Comparison of ENCODE assay signal across 8 mouse cellular contexts in the genomic region with DNA sequence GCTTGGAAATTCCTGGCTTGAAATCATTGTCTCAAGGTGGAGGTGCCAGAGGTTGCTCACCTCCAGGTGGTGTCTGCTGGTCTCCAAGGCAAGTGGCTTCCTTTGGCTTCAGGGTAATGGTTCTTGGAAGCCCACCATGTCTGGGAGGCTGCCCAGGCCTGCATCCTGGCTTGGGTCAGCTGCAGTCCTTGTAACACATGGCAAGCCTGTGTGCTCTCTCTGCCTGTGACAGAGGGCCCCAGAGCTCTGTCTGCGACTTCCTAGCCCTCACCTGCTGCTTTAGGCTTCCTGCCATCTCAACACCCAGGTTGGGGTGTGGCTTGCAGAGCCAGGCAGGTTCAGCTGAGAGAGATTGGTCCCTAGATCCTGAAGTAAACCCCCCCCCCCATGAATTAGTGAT. TPM values are rescaled to one million over a fixed set of nuclear protein-coding genes. Genes with fewer than 3 reads are reported as not detected.
DNase-seq lines count a peak whose midpoint lies in the region; ATAC-seq lines count a peak whose summit lies in the region.

No protein-coding gene starts in this region.

- H3K4me3 ChIP-seq in kidney, embryonic 16.5 days (ENCODE audit: low read length): peak overlapping the region; percentile 90
- H3K4me3 ChIP-seq in hindbrain, embryonic 14.5 days (replicated peaks; ENCODE audit: low read length): peak overlapping the region; percentile 87
- H3K4me3 ChIP-seq in midbrain, embryonic 16.5 days (ENCODE audit: low read depth, low read length): peak overlapping the region; percentile 93

- no peak for ATAC-seq in kidney, embryonic 16.5 days (ENCODE audit: low FRiP score, low TSS enrichment)
- no peak for ATAC-seq in hindbrain, embryonic 14.5 days (ENCODE audit: low FRiP score)
- ATAC-seq in midbrain, embryonic 16.5 days: no peak

- H3K27me3 ChIP-seq in kidney, embryonic 16.5 days (ENCODE audit: insufficient read depth, low read length): no peaks in the 10 kb centered on the region
- no peaks in the 10 kb centered on the region for H3K27me3 ChIP-seq in hindbrain, embryonic 14.5 days (ENCODE audit: control insufficient read depth, insufficient read depth, low read length)
- no peaks in the 10 kb centered on the region for H3K27me3 ChIP-seq in midbrain, embryonic 16.5 days (ENCODE audit: control insufficient read depth, insufficient read depth, low read depth, low read length)

- peak overlapping the region; percentile 97 for H3K4me2 ChIP-seq in kidney, embryonic 16.5 days (replicated peaks; ENCODE audit: low read depth, low read length)
- peak overlapping the region; percentile 84 for H3K4me2 ChIP-seq in hindbrain, embryonic 14.5 days (replicated peaks)
- peak overlapping the region; percentile 98 for H3K4me2 ChIP-seq in midbrain, embryonic 16.5 days (ENCODE audit: low read length)

- DNase-seq in kidney, postnatal 14 days: no peak
- peak; percentile 49 to 50 for DNase-seq in cerebellum, postnatal 36 days
- DNase-seq in hindbrain, embryonic 14.5 days (ENCODE audit: low spot score): no peak
- DNase-seq in ovary, postnatal 36 days (ENCODE audit: low spot score): no peak
- DNase-seq in lung, adult 18-20 months: no peak
- DNase-seq in layer of hippocampus, postnatal 25 days (ENCODE audit: extremely low spot score in 1 of 2, low spot score in 1 of 2): no peak

- peaks cover 33% of the 10 kb centered on the region for H3K36me3 ChIP-seq in kidney, embryonic 16.5 days (ENCODE audit: insufficient read depth, low read length)
- peaks cover 18% of the 10 kb centered on the region for H3K36me3 ChIP-seq in hindbrain, embryonic 14.5 days (replicated peaks; ENCODE audit: control insufficient read depth, insufficient read depth)
- peaks cover 5% of the 10 kb centered on the region; the same call in 1 of the 2 replicates for H3K36me3 ChIP-seq in midbrain, embryonic 16.5 days (ENCODE audit: control insufficient read depth, insufficient read depth, low read length)

- no peak overlapping the region for H3K27ac ChIP-seq in kidney, embryonic 16.5 days (ENCODE audit: low read length)
- no peak overlapping the region for H3K27ac ChIP-seq in hindbrain, embryonic 14.5 days
- no peak overlapping the region for H3K27ac ChIP-seq in midbrain, embryonic 16.5 days (ENCODE audit: low read length)

- H3K9ac ChIP-seq in kidney, embryonic 16.5 days (replicated peaks; ENCODE audit: low read length): peak overlapping the region; percentile 95
- peak overlapping the region; percentile 92 for H3K9ac ChIP-seq in hindbrain, embryonic 14.5 days
- H3K9ac ChIP-seq in midbrain, embryonic 16.5 days (ENCODE audit: low read depth, low read length): peak overlapping the region; percentile 89

- no peaks in the 10 kb centered on the region for H3K9me3 ChIP-seq in kidney, embryonic 16.5 days (ENCODE audit: low read length)
- H3K9me3 ChIP-seq in hindbrain, embryonic 14.5 days (ENCODE audit: control insufficient read depth, low read length): no peaks in the 10 kb centered on the region
- H3K9me3 ChIP-seq in midbrain, embryonic 16.5 days (replicated peaks; ENCODE audit: control insufficient read depth, low read length, poor library complexity, severe bottlenecking): no peaks in the 10 kb centered on the region

- peaks cover 38% of the 10 kb centered on the region for H3K4me1 ChIP-seq in kidney, embryonic 16.5 days (ENCODE audit: insufficient read depth, low read length)
- peaks cover 30% of the 10 kb centered on the region for H3K4me1 ChIP-seq in hindbrain, embryonic 14.5 days (replicated peaks; ENCODE audit: control insufficient read depth, insufficient read depth, low read length)
- peaks cover 34% of the 10 kb centered on the region for H3K4me1 ChIP-seq in midbrain, embryonic 16.5 days (ENCODE audit: control insufficient read depth, insufficient read depth, low read length)

- WGBS in kidney, embryonic 16.5 days: 50% methylated on average over 1 of the region's 1 CpGs
- WGBS in hindbrain, embryonic 14.5 days: 46% methylated on average over 1 of the region's 1 CpGs
- 69% methylated on average over 1 of the region's 1 CpGs for WGBS in midbrain, embryonic 16.5 days

RNA-seq across cellular contexts. Expression of gene Stk11, which starts 2.1 kb away (rescaled TPM):
- 18.2 and 20.2 TPM in 2 replicates for polyA plus RNA-seq in kidney, embryonic 16.5 days (2015; fragmentation: Nextera tagmentation; extraction: Ambion mirVana)
- polyA plus RNA-seq in hindbrain, embryonic 14.5 days (2014; fragmentation: Nextera tagmentation; extraction: Ambion mirVana): 20.2 and 24.6 TPM in 2 replicates
- 14.2 and 15.4 TPM in 2 replicates for polyA plus RNA-seq in midbrain, embryonic 16.5 days (2015; fragmentation: Nextera tagmentation; extraction: Ambion mirVana)
- total RNA-seq in layer of hippocampus, postnatal 25 days (2021): 10 to 100 TPM; 89.1 to 94.3 TPM

RNA-seq across cellular contexts. Expression of gene Sbno2, which starts 12.4 kb away (rescaled TPM):
- polyA plus RNA-seq in kidney, embryonic 16.5 days (2015; fragmentation: Nextera tagmentation; extraction: Ambion mirVana): 16.1 and 17.6 TPM in 2 replicates
- polyA plus RNA-seq in hindbrain, embryonic 14.5 days (2014; fragmentation: Nextera tagmentation; extraction: Ambion mirVana): 12.3 and 12.6 TPM in 2 replicates
- polyA plus RNA-seq in midbrain, embryonic 16.5 days (2015; fragmentation: Nextera tagmentation; extraction: Ambion mirVana): 11.6 and 12.5 TPM in 2 replicates
- 10 to 100 TPM; 14.5 to 22.0 TPM for total RNA-seq in layer of hippocampus, postnatal 25 days (2021)

RNA-seq across cellular contexts. Expression of gene Atp5d, which starts 20.7 kb away (rescaled TPM):
- 676 and 688 TPM in 2 replicates for polyA plus RNA-seq in kidney, embryonic 16.5 days (2015; fragmentation: Nextera tagmentation; extraction: Ambion mirVana)
- polyA plus RNA-seq in hindbrain, embryonic 14.5 days (2014; fragmentation: Nextera tagmentation; extraction: Ambion mirVana): 469 and 505 TPM in 2 replicates
- polyA plus RNA-seq in midbrain, embryonic 16.5 days (2015; fragmentation: Nextera tagmentation; extraction: Ambion mirVana): 433 and 454 TPM in 2 replicates
- total RNA-seq in layer of hippocampus, postnatal 25 days (2021): 100 to 1,000 TPM; 338 to 391 TPM

RNA-seq across cellular contexts. Expression of gene Cbarp, which starts 22.9 kb away (rescaled TPM):
- polyA plus RNA-seq in kidney, embryonic 16.5 days (2015; fragmentation: Nextera tagmentation; extraction: Ambion mirVana): 6.4 and 7.3 TPM in 2 replicates
- polyA plus RNA-seq in hindbrain, embryonic 14.5 days (2014; fragmentation: Nextera tagmentation; extraction: Ambion mirVana): 93.4 and 96.4 TPM in 2 replicates
- polyA plus RNA-seq in midbrain, embryonic 16.5 days (2015; fragmentation: Nextera tagmentation; extraction: Ambion mirVana): 70.3 and 81.6 TPM in 2 replicates
- 100 to 1,000 TPM; 399 to 401 TPM for total RNA-seq in layer of hippocampus, postnatal 25 days (2021)

RNA-seq across cellular contexts. Expression of gene Midn, which starts 30.3 kb away (rescaled TPM):
- 15.9 and 16.8 TPM in 2 replicates for polyA plus RNA-seq in kidney, embryonic 16.5 days (2015; fragmentation: Nextera tagmentation; extraction: Ambion mirVana)
- 44.1 and 54.4 TPM in 2 replicates for polyA plus RNA-seq in hindbrain, embryonic 14.5 days (2014; fragmentation: Nextera tagmentation; extraction: Ambion mirVana)
- 15.5 and 21.1 TPM in 2 replicates for polyA plus RNA-seq in midbrain, embryonic 16.5 days (2015; fragmentation: Nextera tagmentation; extraction: Ambion mirVana)
- 10 to 100 TPM; 61.4 to 82.4 TPM for total RNA-seq in layer of hippocampus, postnatal 25 days (2021)

Comparison
In these comparisons a context has a peak if more than half of its experiments do, and no peak if none do; other contexts are left out.
1. DNase-seq: peak in cerebellum, postnatal 36 days (2 of 2); none in kidney, postnatal 14 days (single experiment), hindbrain, embryonic 14.5 days (single experiment), ovary, postnatal 36 days (single experiment), lung, adult 18-20 months (0 of 2) and layer of hippocampus, postnatal 25 days (0 of 2).
2. Peak in every context shown above with its lines, with median percentiles within 50 percentile points of each other: H3K4me2 ChIP-seq, H3K4me3 ChIP-seq and H3K9ac ChIP-seq.